Mouse (Mus musculus) neural tube, embryonic 12.5 days (tissue): ENCODE data around the gene Specc1. TPM values are rescaled to one million over a fixed set of nuclear protein-coding genes. Genes with fewer than 3 reads are reported as not detected.
A peak's percentile ranks its signal among the peaks of the same experiment; 100 is the strongest.

Experiments
- ATAC-seq: fragments of 200-750 bp; cut with Nextera tagmentation; 2 replicates; pipeline ENCODE4 v1.8.0; 2017; ENCODE audit warnings: low read depth, mild to moderate bottlenecking, moderate TSS enrichment, moderate library complexity; ENCODE audit not compliant: low FRiP score
- H3K27ac ChIP-seq: fragments of 300-500 bp; sonication (generic); 2 replicates; pipeline ENCODE4 v1.5.1; 2016
- H3K27me3 ChIP-seq: fragments of 300-500 bp; sonication (generic); replicated peaks from 2 replicates; pipeline ENCODE4 v1.6.1; 2016; ENCODE audit warnings: mild to moderate bottlenecking
- H3K36me3 ChIP-seq: fragments of 300-500 bp; sonication (generic); 2 replicates; pipeline ENCODE4 v1.6.1; 2016; ENCODE audit warnings: mild to moderate bottlenecking
- H3K4me1 ChIP-seq: fragments of 300-500 bp; sonication (generic); 2 replicates; pipeline ENCODE4 v1.6.1; 2016
- H3K4me2 ChIP-seq: fragments of 300-500 bp; sonication (generic); replicated peaks from 2 replicates; pipeline ENCODE4 v1.6.1; 2016; ENCODE audit warnings: mild to moderate bottlenecking
- H3K4me3 ChIP-seq: fragments of 300-500 bp; sonication (generic); 2 replicates; pipeline ENCODE4 v1.5.1; 2016
- H3K9ac ChIP-seq: fragments of 300-500 bp; sonication (generic); 2 replicates; pipeline ENCODE4 v1.6.1; 2016; ENCODE audit warnings: mild to moderate bottlenecking
- H3K9me3 ChIP-seq: fragments of 300-500 bp; sonication (generic); 2 replicates; pipeline ENCODE4 v1.6.1; 2016; ENCODE audit warnings: mild to moderate bottlenecking
- WGBS: fragments of 180-500 bp; shearing (Covaris S2); methylation state at CpG from one replicate; pipeline ENCODE4 v1.1.7; 2016; 5-methylcytosine and 5-hydroxymethylcytosine counted together
- polyA plus RNA-seq: library from polyadenylated mRNA; unstranded; fragments of >200 nt; fragmentation: Nextera tagmentation; extraction: Ambion mirVana; gene quantifications from 2 replicates; pipeline ENCODE4 v1.2.1, GENCODE M21; 2016

Specc1 gene
- polyA plus RNA-seq, 1 experiment from 2014 or later, result 14.1 TPM

GRCm38 (mm10) chr11:62248401-62249244 lies 292.1 kb downstream of the Specc1 start, which contains the start of gene Adora2b:
Gene Adora2b (plus strand): TSS chr11:62248984.
- peaks cover 25% of the 10 kb centered on the region for H3K27me3 ChIP-seq
- peaks cover 15% of the 10 kb centered on the region for H3K4me1 ChIP-seq
- WGBS, result under 1% methylated on average over 69 of the region's 69 CpGs
- H3K9me3 ChIP-seq, result no peaks in the 10 kb centered on the region
- no peak within 1 kb of the TSS for H3K27ac ChIP-seq
- no peaks in the 10 kb centered on the region for H3K36me3 ChIP-seq
- H3K4me2 ChIP-seq, result peak within 1 kb of the TSS; percentile 99
- peak; percentile 92 for ATAC-seq
- peak within 1 kb of the TSS; percentile 57 for H3K4me3 ChIP-seq
- peak within 1 kb of the TSS; percentile 47 for H3K9ac ChIP-seq

- Histone ChIP-seq H3K4me3 (peak overlapping the region; percentile 57), H3K9me3 (no peaks in the 10 kb centered on the region)
These were observed 292.9 kb downstream of the Specc1 start for GRCm38 (mm10) chr11:62249266-62250037.

DNA sequence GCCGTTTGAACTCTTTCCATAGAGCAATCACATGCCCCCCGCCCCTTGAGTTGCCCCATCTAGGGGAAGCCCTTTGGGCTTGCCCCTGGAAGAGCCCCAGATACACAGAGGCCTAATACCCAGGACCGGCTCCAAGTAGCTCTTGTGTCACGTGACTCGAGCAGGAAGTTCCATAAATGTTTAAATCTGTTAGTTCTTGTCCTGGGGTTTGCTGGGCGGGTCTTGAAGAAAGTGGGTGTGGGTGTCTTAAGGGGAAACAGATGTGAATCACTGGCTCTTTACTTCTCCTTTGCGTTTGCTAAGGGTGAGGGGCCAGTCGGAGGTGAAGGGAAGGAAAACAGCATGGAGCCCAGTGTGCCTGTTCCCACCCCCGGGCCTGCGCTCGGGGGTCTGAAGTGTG lies 294.5 kb downstream of the Specc1 start:
- Histone ChIP-seq H3K4me2 (peak overlapping the region; percentile 99), H3K4me1 (peaks cover 15% of the 10 kb centered on the region), H3K9ac (no peak overlapping the region), H3K4me3 (no peak overlapping the region), H3K36me3 (no peaks in the 10 kb centered on the region), H3K9me3 (no peaks in the 10 kb centered on the region), H3K27me3 (peaks cover 25% of the 10 kb centered on the region), H3K27ac (no peak overlapping the region)
- WGBS, result 73% methylated on average over 11 of the region's 11 CpGs
- ATAC-seq, result no peak

More at GRCm38 (mm10) chr11:62249266-62250037, 292.9 kb downstream of the Specc1 start:
- H3K9ac ChIP-seq, result peak overlapping the region; percentile 47
- H3K4me1 ChIP-seq, result peaks cover 15% of the 10 kb centered on the region
- no peak overlapping the region for H3K27ac ChIP-seq
- no peaks in the 10 kb centered on the region for H3K36me3 ChIP-seq
- ATAC-seq, result peak; percentile 35; the same call in 1 of the 2 replicates
- 2% methylated on average over 35 of the region's 35 CpGs for WGBS
- H3K27me3 ChIP-seq, result peaks cover 25% of the 10 kb centered on the region
- H3K4me2 ChIP-seq, result peak overlapping the region; percentile 99

DNA sequence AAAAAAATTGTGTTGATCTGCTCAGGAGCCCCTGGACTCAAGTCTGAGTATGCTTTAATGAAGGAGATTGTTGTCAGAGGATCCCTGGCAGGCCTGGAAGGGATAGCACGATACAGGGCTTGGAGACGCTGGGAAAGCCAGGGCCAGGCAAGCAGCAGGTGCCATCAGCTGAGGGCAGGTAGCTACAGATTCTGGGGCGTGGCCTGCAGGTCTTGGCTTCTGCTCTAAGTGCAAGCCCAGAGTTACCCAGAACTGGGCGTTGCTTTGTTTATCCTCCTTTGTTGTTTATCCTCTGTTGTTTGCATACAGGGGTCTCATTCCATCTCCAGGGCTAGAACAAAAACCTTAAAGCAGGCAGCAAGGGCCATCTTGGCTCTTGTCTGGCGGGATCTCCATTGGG lies 296.8 kb downstream of the Specc1 start:
- Histone ChIP-seq H3K4me3 (no peak overlapping the region), H3K9me3 (no peaks in the 10 kb centered on the region), H3K4me2 (no peak overlapping the region), H3K27me3 (peaks cover 22% of the 10 kb centered on the region), H3K27ac (no peak overlapping the region), H3K4me1 (peaks cover 11% of the 10 kb centered on the region), H3K9ac (no peak overlapping the region), H3K36me3 (no peaks in the 10 kb centered on the region)
- ATAC-seq, result no peak
- 76% methylated on average over 5 of the region's 5 CpGs for WGBS

DNA sequence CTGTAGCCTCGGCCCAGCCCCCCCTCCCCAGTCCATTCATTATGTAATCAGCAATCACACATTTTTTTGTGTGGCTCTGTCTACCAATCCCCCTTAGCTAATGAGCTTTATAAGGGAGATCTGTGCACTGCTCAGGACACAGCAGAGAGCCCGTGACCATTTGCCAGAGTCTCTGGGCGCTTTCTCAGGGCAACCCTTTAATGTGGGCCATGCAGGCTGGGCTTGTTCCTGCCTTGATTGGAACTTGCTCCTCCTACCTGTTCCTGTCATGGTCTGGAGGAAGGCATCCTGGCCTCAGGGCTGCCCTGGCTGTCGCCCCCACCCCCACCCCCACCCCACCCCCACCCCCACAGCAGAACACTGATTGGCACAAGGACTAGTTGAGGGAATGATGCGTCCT lies 302.7 kb downstream of the Specc1 start:
- no peaks in the 10 kb centered on the region for H3K4me1 ChIP-seq
- no peak overlapping the region for H3K9ac ChIP-seq
- H3K27ac ChIP-seq, result no peak overlapping the region
- no peak overlapping the region for H3K4me3 ChIP-seq
- 69% methylated on average over 5 of the region's 5 CpGs for WGBS
- no peaks in the 10 kb centered on the region for H3K9me3 ChIP-seq
- no peak for ATAC-seq
- H3K4me2 ChIP-seq, result no peak overlapping the region
- H3K27me3 ChIP-seq, result no peaks in the 10 kb centered on the region
- no peaks in the 10 kb centered on the region for H3K36me3 ChIP-seq

- H3K4me1 ChIP-seq, result peaks cover 17% of the 10 kb centered on the region
- no peak overlapping the region for H3K4me2 ChIP-seq
- H3K27ac ChIP-seq, result no peak overlapping the region
- no peaks in the 10 kb centered on the region for H3K36me3 ChIP-seq
- no peaks in the 10 kb centered on the region for H3K27me3 ChIP-seq
- H3K4me3 ChIP-seq, result no peak overlapping the region
- H3K9me3 ChIP-seq, result no peaks in the 10 kb centered on the region
- no peak overlapping the region for H3K9ac ChIP-seq
- 64% methylated on average over 7 of the region's 7 CpGs for whole genome bisulfite sequencing
- ATAC-seq, result no peak
These were observed 307.0 kb downstream of the Specc1 start for GRCm38 (mm10) chr11:62263599-62263998.

DNA sequence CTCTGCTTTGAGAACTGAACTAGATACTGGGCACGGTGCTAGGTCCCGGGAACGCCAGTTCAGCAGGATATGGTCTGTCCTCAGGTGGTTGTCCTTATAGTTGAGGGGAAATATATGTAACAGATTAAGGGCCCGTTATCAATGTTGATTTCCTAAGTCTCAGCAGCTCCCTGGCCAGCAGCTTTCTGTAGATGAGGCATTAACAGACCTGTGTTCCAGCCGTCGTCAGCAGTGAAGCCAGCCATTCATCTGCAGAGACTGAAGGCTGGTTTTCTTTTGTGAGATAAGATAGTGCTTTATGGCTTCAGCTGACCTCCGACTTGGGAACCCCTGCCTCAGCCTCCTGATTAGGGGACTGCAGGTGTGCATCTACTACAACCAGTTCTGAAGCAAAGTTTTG lies 307.5 kb downstream of the Specc1 start:
- Histone ChIP-seq H3K27me3 (no peaks in the 10 kb centered on the region), H3K4me3 (no peak overlapping the region), H3K36me3 (no peaks in the 10 kb centered on the region), H3K4me1 (peaks cover 17% of the 10 kb centered on the region), H3K9ac (no peak overlapping the region), H3K4me2 (no peak overlapping the region), H3K27ac (no peak overlapping the region), H3K9me3 (no peaks in the 10 kb centered on the region)
- 63% methylated on average over 7 of the region's 7 CpGs for WGBS
- ATAC-seq, result no peak

- Histone ChIP-seq H3K36me3 (no peaks in the 10 kb centered on the region), H3K27me3 (no peaks in the 10 kb centered on the region), H3K4me3 (no peak overlapping the region), H3K4me1 (peaks cover 17% of the 10 kb centered on the region), H3K9me3 (no peaks in the 10 kb centered on the region), H3K4me2 (no peak overlapping the region), H3K27ac (no peak overlapping the region), H3K9ac (no peak overlapping the region)
- no peak for ATAC-seq
- WGBS, result 61% methylated on average over 7 of the region's 7 CpGs
These were observed 309.1 kb downstream of the Specc1 start for GRCm38 (mm10) chr11:62265642-62266041.

DNA sequence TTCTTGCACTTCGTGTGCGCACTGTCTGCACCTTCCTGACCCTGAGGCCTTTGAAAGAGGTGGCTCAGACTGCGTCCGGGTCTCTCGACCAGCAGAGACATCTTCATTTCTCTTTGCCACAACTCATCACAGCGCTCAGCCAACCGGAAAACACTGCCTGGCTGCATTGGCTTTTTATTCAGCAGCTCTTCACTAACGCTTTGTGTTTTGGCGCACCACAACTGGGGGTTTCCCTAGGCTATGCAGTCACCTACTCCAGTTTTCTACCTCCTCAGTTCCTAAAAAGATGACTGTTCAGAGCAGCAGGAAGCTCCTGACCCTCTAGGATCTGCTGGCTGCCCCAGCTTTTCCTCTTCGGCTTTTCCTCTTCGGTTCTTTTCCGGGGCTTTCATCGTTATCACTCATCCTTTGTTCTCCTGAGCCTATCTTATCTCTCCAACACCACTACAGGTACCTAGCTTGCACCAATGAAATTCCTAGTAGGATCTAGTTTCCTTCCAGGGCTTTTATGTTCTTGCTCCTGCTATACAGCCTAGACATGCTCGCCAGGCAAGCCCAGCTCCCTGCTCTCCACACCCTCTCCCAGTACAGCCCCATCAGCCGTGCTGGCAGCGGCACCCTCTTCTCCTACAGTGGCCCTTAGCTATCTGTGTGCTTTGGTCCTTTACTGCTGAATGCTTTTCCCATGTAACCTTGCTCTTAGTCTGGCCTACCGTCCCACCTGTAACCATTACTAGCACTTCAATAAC lies 310.1 kb downstream of the Specc1 start:
- H3K4me2 ChIP-seq, result no peak overlapping the region
- H3K9me3 ChIP-seq, result no peaks in the 10 kb centered on the region
- H3K4me1 ChIP-seq, result peaks cover 17% of the 10 kb centered on the region
- no peak overlapping the region for H3K9ac ChIP-seq
- no peak overlapping the region for H3K27ac ChIP-seq
- H3K36me3 ChIP-seq, result no peaks in the 10 kb centered on the region
- WGBS, result 51% methylated on average over 17 of the region's 17 CpGs
- no peak for ATAC-seq
- no peak overlapping the region for H3K4me3 ChIP-seq
- no peaks in the 10 kb centered on the region for H3K27me3 ChIP-seq

DNA sequence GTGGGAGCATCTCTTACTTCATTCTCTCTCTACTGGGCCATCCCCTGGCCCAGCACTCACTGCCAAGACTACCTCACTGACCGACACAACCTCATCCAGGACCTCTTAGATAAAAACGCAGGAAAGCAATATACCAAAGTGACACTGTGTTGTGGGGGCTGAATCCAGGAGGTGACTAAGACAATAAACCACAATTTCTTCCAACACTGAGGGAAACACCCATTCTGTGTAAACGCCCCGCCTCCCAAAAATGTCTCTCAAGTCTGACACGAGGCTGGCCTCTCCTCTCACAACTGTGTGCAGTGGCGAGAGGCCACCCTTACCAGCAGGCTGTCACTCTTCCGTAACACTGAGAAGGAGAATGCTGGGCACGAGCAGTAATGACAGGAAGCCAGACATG lies 311.8 kb downstream of the Specc1 start:
- H3K9me3 ChIP-seq, result no peaks in the 10 kb centered on the region
- no peaks in the 10 kb centered on the region for H3K36me3 ChIP-seq
- H3K9ac ChIP-seq, result no peak overlapping the region
- 78% methylated on average over 8 of the region's 8 CpGs for WGBS
- H3K4me3 ChIP-seq, result no peak overlapping the region
- peaks cover 17% of the 10 kb centered on the region for H3K4me1 ChIP-seq
- no peak for ATAC-seq
- H3K27me3 ChIP-seq, result no peaks in the 10 kb centered on the region
- H3K4me2 ChIP-seq, result no peak overlapping the region
- no peak overlapping the region for H3K27ac ChIP-seq

GRCm38 (mm10) chr11:62269097-62269496 lies 312.5 kb downstream of the Specc1 start:
- peaks cover 17% of the 10 kb centered on the region for H3K4me1 ChIP-seq
- WGBS, result 79% methylated on average over 12 of the region's 12 CpGs
- no peaks in the 10 kb centered on the region for H3K9me3 ChIP-seq
- no peak overlapping the region for H3K27ac ChIP-seq
- H3K4me3 ChIP-seq, result no peak overlapping the region
- no peaks in the 10 kb centered on the region for H3K36me3 ChIP-seq
- no peak for ATAC-seq
- no peaks in the 10 kb centered on the region for H3K27me3 ChIP-seq
- H3K9ac ChIP-seq, result no peak overlapping the region
- H3K4me2 ChIP-seq, result no peak overlapping the region

DNA sequence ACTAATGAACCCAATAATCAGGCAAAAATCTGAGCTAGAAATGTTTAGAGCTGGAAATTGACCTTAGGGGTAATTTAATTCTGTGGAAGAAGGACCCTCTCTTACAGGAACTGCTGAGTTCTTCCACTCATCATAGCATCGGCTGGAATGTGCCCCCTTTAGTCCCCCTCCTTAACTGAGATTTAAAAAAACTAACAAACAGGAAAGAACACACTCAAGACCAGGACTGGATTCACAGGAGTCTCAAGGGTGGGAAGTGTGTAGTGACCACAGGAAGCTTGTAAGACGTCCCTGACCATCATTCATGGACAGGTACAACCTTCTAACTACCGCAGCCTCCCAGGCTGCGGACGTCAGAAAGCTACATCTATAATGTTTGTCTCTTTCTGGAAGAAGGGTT lies 314.3 kb downstream of the Specc1 start:
- WGBS, result 69% methylated on average over 5 of the region's 5 CpGs
- ATAC-seq, result no peak

More for the DNA sequence above, 314.3 kb downstream of the Specc1 start:
- Histone ChIP-seq H3K4me2 (no peak overlapping the region), H3K36me3 (no peaks in the 10 kb centered on the region), H3K4me1 (peaks cover 12% of the 10 kb centered on the region), H3K4me3 (no peak overlapping the region), H3K27ac (no peak overlapping the region), H3K27me3 (no peaks in the 10 kb centered on the region), H3K9me3 (no peaks in the 10 kb centered on the region), H3K9ac (no peak overlapping the region)
